Mouse (Mus musculus) hindbrain, embryonic 16.5 days (tissue): Measurements from ENCODE around the gene Hp1bp3. TPM values are rescaled to one million over a fixed set of nuclear protein-coding genes. Genes with fewer than 3 reads are reported as not detected.

Experiments
- ATAC-seq: fragments of 200-750 bp; cut with Nextera tagmentation; 2 replicates; pipeline ENCODE4 v1.8.0; 2017; ENCODE audit warnings: moderate TSS enrichment, moderate library complexity
- H3K27ac ChIP-seq: fragments of 300-500 bp; sonication (generic); 2 replicates; pipeline ENCODE4 v1.5.1; 2014; ENCODE audit warnings: low read depth, mild to moderate bottlenecking, control low read depth, low read length, moderate library complexity
- H3K27me3 ChIP-seq: fragments of 300-500 bp; sonication (generic); replicated peaks from 2 replicates; pipeline ENCODE4 v1.6.1; 2014; ENCODE audit warnings: low read length; ENCODE audit not compliant: control insufficient read depth, insufficient read depth
- H3K36me3 ChIP-seq: fragments of 300-500 bp; sonication (generic); 2 replicates; pipeline ENCODE4 v1.6.1; 2014; ENCODE audit warnings: mild to moderate bottlenecking, low read length, moderate library complexity, mixed read lengths; ENCODE audit not compliant: control insufficient read depth, insufficient read depth
- H3K4me1 ChIP-seq: fragments of 300-500 bp; sonication (generic); 2 replicates; pipeline ENCODE4 v1.6.1; 2014; ENCODE audit warnings: low read depth, low read length; ENCODE audit not compliant: control insufficient read depth, insufficient read depth
- H3K4me2 ChIP-seq: fragments of 300-500 bp; sonication (generic); 2 replicates; pipeline ENCODE4 v1.6.1; 2014; ENCODE audit warnings: mild to moderate bottlenecking, low read length, control low read depth, moderate library complexity
- H3K4me3 ChIP-seq: fragments of 300-500 bp; sonication (generic); 2 replicates; pipeline ENCODE4 v1.5.1; 2014; ENCODE audit warnings: mild to moderate bottlenecking, low read length, control low read depth, moderate library complexity
- H3K9ac ChIP-seq: fragments of 300-500 bp; sonication (generic); 2 replicates; pipeline ENCODE4 v1.6.1; 2014; ENCODE audit warnings: low read depth, mild to moderate bottlenecking, control low read depth, low read length, moderate library complexity
- H3K9me3 ChIP-seq: fragments of 300-500 bp; sonication (generic); 2 replicates; pipeline ENCODE4 v1.6.1; 2014; ENCODE audit warnings: mild to moderate bottlenecking, low read length, moderate library complexity; ENCODE audit not compliant: control insufficient read depth
- WGBS: fragments of 180-500 bp; shearing (Covaris S2); extraction: QIAGEN DNeasy Blood & Tissue Kit; methylation state at CpG from one replicate; pipeline ENCODE4 v1.1.7; 2014; 5-methylcytosine and 5-hydroxymethylcytosine counted together
- polyA plus RNA-seq: library from polyadenylated mRNA; unstranded; fragments of >200 nt; fragmentation: Nextera tagmentation; extraction: Ambion mirVana; gene quantifications from 2 replicates; pipeline ENCODE4 v1.2.1, GENCODE M21; 2015

Gene Hp1bp3
- 155 and 174 TPM in 2 replicates for polyA plus RNA-seq

DNA sequence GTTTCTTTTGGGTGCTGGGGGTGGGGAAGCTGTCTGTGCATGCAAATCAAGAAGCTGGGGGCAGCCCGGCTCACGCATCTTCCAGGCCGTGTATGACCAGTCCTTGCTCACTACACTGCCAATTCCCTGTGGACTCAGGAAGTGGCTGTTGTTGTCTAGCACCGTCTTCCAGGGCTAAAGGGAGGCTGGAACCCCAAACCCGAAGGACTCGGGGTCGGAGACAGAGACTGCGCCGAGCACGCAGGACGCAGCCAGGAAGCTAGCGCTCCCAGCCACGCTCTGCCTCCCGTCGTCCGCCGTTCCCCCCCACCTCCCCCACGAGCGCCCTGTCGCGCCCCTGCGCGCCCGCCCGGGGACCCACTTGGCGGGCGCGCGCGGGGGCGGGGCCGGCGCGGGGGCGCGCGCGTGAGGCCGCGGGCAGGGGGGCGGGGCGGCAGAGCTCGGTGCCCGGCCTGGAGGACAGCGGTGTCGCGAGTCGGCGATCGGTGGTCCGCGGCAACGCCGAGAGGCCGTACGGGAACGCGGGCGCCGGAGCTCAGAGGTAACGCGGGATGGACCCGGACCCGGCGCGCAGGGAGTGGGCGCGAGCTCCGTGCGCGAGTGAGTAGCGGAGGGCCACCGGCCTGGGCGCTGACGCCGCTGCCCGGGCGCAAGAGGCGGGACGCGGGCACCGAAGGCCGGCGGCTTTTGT, at the start of gene Hp1bp3:
Hp1bp3 (plus strand) TSS at position 97 of the 691 bp plus-strand sequence.
- Histone ChIP-seq H3K4me3 (peak within 1 kb of the TSS; percentile 68), H3K9me3 (no peaks in the 10 kb centered on the region), H3K9ac (peak within 1 kb of the TSS; percentile 96), H3K27me3 (no peaks in the 10 kb centered on the region), H3K36me3 (no peaks in the 10 kb centered on the region), H3K4me1 (peaks cover 22% of the 10 kb centered on the region), H3K27ac (peak within 1 kb of the TSS; percentile 99), H3K4me2 (peak within 1 kb of the TSS; percentile 76)
- peak; percentile 72 for ATAC-seq
- under 1% methylated on average over 50 of the region's 84 CpGs for WGBS

GRCm38 (mm10) chr4:138166519-138166918, 49.6 kb upstream of the Hp1bp3 start:
- WGBS = 93% methylated on average over 10 of the region's 10 CpGs
- Histone ChIP-seq H3K27ac (no peak overlapping the region), H3K4me3 (no peak overlapping the region), H3K9ac (no peak overlapping the region), H3K9me3 (no peaks in the 10 kb centered on the region), H3K36me3 (peaks cover 19% of the 10 kb centered on the region), H3K27me3 (no peaks in the 10 kb centered on the region), H3K4me1 (peaks cover 4% of the 10 kb centered on the region; the same call in 1 of the 2 replicates), H3K4me2 (no peak overlapping the region)
- no peak for ATAC-seq

DNA sequence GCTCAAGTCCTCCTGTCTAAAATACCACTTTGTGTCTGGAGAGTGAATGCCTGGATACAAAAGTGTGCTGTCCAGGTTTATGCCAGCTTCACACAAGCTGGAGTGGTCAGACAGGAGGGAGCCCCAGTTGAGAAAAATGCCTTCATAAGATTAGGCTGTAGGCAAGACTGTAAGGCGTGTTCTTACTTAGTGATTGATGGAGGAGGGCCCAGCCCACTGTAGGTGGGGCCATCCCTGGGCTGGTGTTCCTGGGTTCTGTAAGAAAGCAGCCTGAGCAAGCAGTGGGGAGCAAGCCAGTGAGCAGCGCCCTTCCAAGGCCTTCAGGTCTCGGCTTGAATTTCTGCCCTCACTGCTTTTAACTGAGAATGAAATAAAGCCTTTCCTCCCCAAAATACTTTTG, 47.9 kb upstream of the Hp1bp3 start:
- peaks cover 4% of the 10 kb centered on the region; the same call in 1 of the 2 replicates for H3K4me1 ChIP-seq
- H3K9me3 ChIP-seq = no peaks in the 10 kb centered on the region
- H3K27ac ChIP-seq = no peak overlapping the region
- 86% methylated on average over 3 of the region's 3 CpGs for whole genome bisulfite sequencing
- no peak overlapping the region for H3K9ac ChIP-seq
- peaks cover 29% of the 10 kb centered on the region for H3K36me3 ChIP-seq
- no peaks in the 10 kb centered on the region for H3K27me3 ChIP-seq
- ATAC-seq = no peak
- no peak overlapping the region for H3K4me2 ChIP-seq
- H3K4me3 ChIP-seq = no peak overlapping the region

DNA sequence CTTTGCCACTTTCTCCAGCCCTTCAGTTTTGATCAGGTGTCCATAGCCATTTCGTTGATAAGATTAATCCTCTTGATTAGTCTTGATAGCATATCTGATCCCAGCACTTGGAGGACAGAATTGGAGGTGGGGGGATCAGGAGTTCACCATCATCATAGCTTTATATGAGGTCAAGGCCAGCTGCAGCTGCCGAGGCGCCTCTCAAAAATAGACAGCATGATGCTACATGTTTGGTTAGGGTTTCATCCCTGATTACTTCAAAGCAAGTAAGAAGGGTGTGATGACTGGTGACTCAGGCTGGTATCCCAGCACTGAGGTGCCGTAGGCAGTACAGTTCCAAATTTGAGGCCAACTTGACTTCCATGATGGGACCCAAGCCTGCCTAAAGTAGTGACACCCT, 46.7 kb upstream of the Hp1bp3 start:
- peaks cover 35% of the 10 kb centered on the region for H3K36me3 ChIP-seq
- no peak overlapping the region for H3K4me2 ChIP-seq
- H3K9me3 ChIP-seq = no peaks in the 10 kb centered on the region
- WGBS = 98% methylated on average over 4 of the region's 4 CpGs
- no peak overlapping the region for H3K27ac ChIP-seq
- H3K27me3 ChIP-seq = no peaks in the 10 kb centered on the region
- H3K4me1 ChIP-seq = no peaks in the 10 kb centered on the region
- H3K4me3 ChIP-seq = no peak overlapping the region
- ATAC-seq = no peak
- H3K9ac ChIP-seq = no peak overlapping the region

DNA sequence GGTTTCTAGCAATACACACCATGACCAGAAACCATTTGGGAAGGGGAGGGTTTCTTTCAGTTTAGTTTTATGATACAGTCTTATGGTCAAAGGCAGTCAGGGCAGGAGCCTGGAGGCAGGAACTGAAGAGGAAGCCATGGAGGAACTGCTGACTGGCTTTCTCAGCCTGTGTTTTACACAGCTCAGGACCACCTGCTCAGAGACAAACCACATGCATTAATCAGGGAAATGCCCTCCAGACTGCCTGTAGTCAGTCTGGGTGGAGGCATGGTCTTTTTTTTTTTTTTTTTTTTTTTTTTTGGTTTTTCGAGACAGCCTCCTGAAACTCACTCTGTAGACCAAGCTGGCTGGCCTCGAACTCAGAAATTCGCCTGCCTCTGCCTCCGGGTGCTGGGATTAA, 43.4 kb upstream of the Hp1bp3 start:
- ATAC-seq = no peak
- 89% methylated on average over 4 of the region's 4 CpGs for WGBS
- peaks cover 44% of the 10 kb centered on the region for H3K36me3 ChIP-seq

DNA sequence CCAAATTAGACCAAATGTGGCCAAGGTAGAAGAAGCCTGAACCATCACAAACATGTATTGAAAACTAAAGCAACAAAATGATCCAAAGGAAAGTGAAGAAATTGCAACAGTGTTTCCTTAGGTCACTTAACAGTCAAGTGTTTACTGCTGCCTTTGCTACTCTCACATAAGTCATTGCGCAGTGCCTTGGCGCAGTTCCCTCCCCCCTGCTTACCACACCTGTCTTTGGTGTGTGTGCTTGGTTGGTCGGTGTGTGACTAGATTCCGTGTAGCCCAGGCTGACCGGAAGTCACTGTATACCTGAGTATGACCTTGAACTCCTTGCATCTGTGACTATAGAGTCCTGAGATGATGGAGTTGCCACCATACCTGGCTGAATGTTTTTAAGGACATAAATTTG, 36.7 kb upstream of the Hp1bp3 start:
- Histone ChIP-seq H3K36me3 (peaks cover 54% of the 10 kb centered on the region), H3K27me3 (no peaks in the 10 kb centered on the region), H3K27ac (no peak overlapping the region), H3K9ac (no peak overlapping the region), H3K4me2 (no peak overlapping the region), H3K9me3 (no peaks in the 10 kb centered on the region), H3K4me1 (no peaks in the 10 kb centered on the region), H3K4me3 (no peak overlapping the region)
- 96% methylated on average over 5 of the region's 5 CpGs for WGBS
- ATAC-seq = no peak

More for the DNA sequence above, 43.4 kb upstream of the Hp1bp3 start:
- Histone ChIP-seq H3K4me3 (no peak overlapping the region), H3K9ac (no peak overlapping the region), H3K4me2 (no peak overlapping the region), H3K27ac (no peak overlapping the region), H3K4me1 (no peaks in the 10 kb centered on the region), H3K27me3 (no peaks in the 10 kb centered on the region), H3K9me3 (no peaks in the 10 kb centered on the region)

GRCm38 (mm10) chr4:138180719-138181118, 35.4 kb upstream of the Hp1bp3 start:
- H3K9me3 ChIP-seq = no peaks in the 10 kb centered on the region
- H3K27me3 ChIP-seq = no peaks in the 10 kb centered on the region
- H3K9ac ChIP-seq = no peak overlapping the region
- no peaks in the 10 kb centered on the region for H3K4me1 ChIP-seq
- no peak overlapping the region for H3K4me3 ChIP-seq
- ATAC-seq = no peak
- 92% methylated on average over 4 of the region's 4 CpGs for WGBS
- no peak overlapping the region for H3K4me2 ChIP-seq
- H3K27ac ChIP-seq = no peak overlapping the region
- H3K36me3 ChIP-seq = peaks cover 53% of the 10 kb centered on the region

DNA sequence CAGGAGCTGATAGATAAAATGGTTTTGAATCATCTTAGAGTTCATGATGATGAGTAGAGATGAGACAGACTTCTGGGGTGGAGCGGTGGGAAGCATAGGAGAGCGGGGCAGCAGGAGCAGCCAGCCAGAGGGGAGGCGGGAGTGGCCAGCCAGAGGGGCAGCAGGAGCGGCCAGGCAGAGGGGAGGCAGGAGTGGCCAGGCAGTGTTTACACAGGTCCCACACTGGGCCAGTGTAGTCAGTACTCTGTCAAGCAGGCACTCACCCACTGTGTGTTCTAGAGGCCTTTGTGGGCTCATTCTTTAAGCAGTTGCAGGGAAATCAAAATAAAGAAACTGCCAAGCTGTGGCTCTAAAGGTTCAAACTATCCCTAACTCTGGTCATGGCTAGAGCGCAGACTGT, 32.0 kb upstream of the Hp1bp3 start:
- H3K4me3 ChIP-seq = no peak overlapping the region
- H3K9me3 ChIP-seq = no peaks in the 10 kb centered on the region
- H3K27me3 ChIP-seq = no peaks in the 10 kb centered on the region
- no peaks in the 10 kb centered on the region for H3K4me1 ChIP-seq
- 84% methylated on average over 5 of the region's 5 CpGs for WGBS
- H3K36me3 ChIP-seq = peaks cover 35% of the 10 kb centered on the region
- no peak for ATAC-seq
- no peak overlapping the region for H3K9ac ChIP-seq
- no peak overlapping the region for H3K27ac ChIP-seq
- H3K4me2 ChIP-seq = no peak overlapping the region

DNA sequence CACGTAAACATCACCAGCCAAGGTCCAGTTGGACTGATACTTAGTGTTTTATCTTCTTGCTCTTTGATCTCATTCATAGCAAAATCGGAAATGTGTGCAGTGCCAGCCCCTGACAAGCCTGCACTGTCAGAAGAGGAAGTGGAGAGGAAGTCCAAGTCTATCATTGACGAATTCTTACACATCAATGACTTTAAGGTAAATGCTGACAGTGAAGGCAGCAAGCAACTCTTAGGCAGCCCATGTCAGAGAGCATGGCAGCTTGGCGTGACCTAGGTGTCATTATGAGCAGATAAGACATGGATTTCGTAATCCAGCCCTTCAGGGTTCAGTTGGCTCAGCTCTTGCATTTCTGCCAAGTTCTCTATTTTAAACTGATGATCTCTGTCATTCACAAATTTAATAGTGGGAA, 31.5 kb upstream of the Hp1bp3 start:
- Histone ChIP-seq H3K9ac (no peak overlapping the region), H3K4me3 (no peak overlapping the region), H3K27ac (no peak overlapping the region), H3K27me3 (no peaks in the 10 kb centered on the region), H3K36me3 (peaks cover 35% of the 10 kb centered on the region), H3K9me3 (no peaks in the 10 kb centered on the region), H3K4me1 (no peaks in the 10 kb centered on the region), H3K4me2 (no peak overlapping the region)
- ATAC-seq = no peak
- 93% methylated on average over 5 of the region's 5 CpGs for WGBS
